Mouse (Mus musculus): ENCODE data around the gene Pgp.

The Pgp gene

GRCm38 (mm10) chr17:24514270-24515257 lies 44.4 kb downstream of the Pgp start:
- DNase-seq (ENCODE audit: low read depth, low spot score): no peak

DNA sequence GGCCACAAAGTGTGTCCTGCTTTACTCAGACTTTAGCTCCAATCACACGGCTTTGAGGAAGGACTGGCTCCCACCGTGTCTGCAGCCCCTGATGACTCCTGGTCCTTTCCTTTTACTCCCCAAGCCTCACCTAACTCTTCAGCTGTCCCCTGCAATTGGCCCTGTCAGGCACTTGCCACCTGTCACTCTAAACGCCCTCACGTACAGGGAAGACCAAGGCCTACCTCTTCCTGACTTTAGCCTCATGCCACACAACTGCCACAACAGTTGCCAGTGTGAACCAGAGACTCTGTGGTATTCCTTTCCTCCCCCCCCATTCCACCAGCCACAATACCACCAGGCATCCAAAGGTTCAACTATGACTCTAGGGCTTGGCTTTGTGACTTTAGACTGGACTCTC lies 50.3 kb downstream of the Pgp start:
- DNase-seq (ENCODE audit: low read depth, low spot score): no peak

Measured in brain, adult 2 months (tissue).